Mouse (Mus musculus) C2C12 (cell line): ENCODE measurements around the gene 1520401A03Rik.

ENCODE experiments used
- CEBPB ChIP-seq: IDR thresholded peaks from one replicate; pipeline ENCODE4 v1.6.1; 2011; ENCODE audit warnings: low read depth, mild to moderate bottlenecking, control low read depth, moderate library complexity
- CTCF ChIP-seq: IDR thresholded peaks from one replicate; pipeline ENCODE4 v1.5.1; 2011; ENCODE audit not compliant: control insufficient read depth, insufficient read depth, insufficient read length
- FOSL1 ChIP-seq: IDR thresholded peaks from one replicate; pipeline ENCODE4 v1.8.0; 2011; ENCODE audit warnings: mild to moderate bottlenecking, low read length; ENCODE audit not compliant: poor library complexity, insufficient read depth, severe bottlenecking
- MAX ChIP-seq: IDR thresholded peaks from one replicate; pipeline ENCODE4 v1.6.1; 2011; ENCODE audit warnings: mild to moderate bottlenecking, control low read depth
- MYOD1 ChIP-seq: IDR thresholded peaks from one replicate; pipeline ENCODE4 v1.6.1; 2011; ENCODE audit warnings: low read depth; ENCODE audit not compliant: control insufficient read depth, insufficient read length
- MYOG ChIP-seq: IDR thresholded peaks from one replicate; pipeline ENCODE4 v1.6.1; 2011; ENCODE audit not compliant: control insufficient read depth, insufficient read length; ENCODE audit errors: extremely low read depth
- USF1 ChIP-seq: IDR thresholded peaks from one replicate; pipeline ENCODE4 v1.6.1; 2011; ENCODE audit warnings: low read depth, mild to moderate bottlenecking, control low read depth, moderate library complexity

GRCm38 (mm10) chr17:23699131-23700077 lies 23.2 kb downstream of the 1520401A03Rik start:
- no peak for TF ChIP-seq CTCF
- no peak for TF ChIP-seq USF1
- TF ChIP-seq MAX = no peak
- no peak for TF ChIP-seq MYOD1
- TF ChIP-seq FOSL1 = no peak
- TF ChIP-seq MYOG = no peak
- TF ChIP-seq CEBPB = no peak
